Mouse (Mus musculus) heart, adult 18-20 months (tissue): ENCODE measurements around the gene Alcam. TPM values are rescaled to one million over a fixed set of nuclear protein-coding genes. Genes with fewer than 3 reads are reported as not detected.

Source experiments
- DNase-seq, 2 experiments: peaks; one replicate each; pipeline ENCODE4 v3.0.0; 2021 to 2022; ENCODE audit warnings: mixed read lengths in 1 of 2
- total RNA-seq, 2 experiments: library from RNA; stranded (reverse); gene quantifications; 2 replicates each; pipeline ENCODE4 v1.2.3; 2021

Alcam gene
- total RNA-seq, 2 experiments from 2014 or later, result 2.3 to 3.5 TPM

DNA sequence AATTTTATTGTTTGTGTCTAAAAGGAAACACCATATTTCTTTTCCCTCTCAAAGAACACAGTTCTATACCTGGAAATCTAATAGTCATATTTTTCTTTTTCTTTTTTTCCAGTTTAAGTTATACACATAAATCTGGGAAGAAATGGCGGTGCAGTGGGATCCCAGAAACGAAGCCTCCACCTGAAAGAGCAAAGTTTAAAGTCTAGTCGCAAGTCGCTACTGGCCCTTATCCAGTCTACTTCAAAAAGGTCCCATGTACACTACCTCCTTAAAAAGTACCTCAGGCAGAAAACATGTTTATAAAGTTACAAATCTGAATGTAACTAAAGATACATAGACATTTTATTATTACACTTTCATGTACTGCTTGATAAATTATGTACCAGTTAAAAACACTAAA is 203.7 kb downstream of the Alcam start:
- no peak for DNase-seq

- no peak for DNase-seq
These were observed 210.4 kb downstream of the Alcam start for GRCm38 (mm10) chr16:52243421-52243973.

- no peak for DNase-seq
These were observed 211.7 kb downstream of the Alcam start for GRCm38 (mm10) chr16:52242144-52242543.

- no peak for DNase-seq
These were observed 223.9 kb downstream of the Alcam start for GRCm38 (mm10) chr16:52229930-52230329.

DNA sequence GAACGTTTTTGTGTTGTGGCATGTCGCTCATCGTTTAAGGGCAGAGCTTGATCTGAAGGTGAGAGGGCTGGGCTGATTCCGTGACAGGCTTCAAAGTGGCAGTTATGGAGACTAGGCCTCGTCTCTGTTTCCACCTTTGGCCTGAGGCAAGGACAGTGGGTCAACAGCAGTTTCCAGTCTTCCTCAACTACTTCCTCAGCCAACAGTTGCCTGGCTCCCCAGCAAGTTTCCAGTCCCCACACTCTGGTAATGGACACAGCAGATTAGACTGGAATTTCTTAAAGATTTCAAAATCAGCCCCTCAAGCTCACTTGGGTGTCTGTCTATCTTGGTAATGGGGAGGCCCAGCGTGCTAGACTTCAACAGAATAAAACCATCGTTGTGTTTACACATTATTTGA is 224.4 kb downstream of the Alcam start:
- no peak for DNase-seq

DNA sequence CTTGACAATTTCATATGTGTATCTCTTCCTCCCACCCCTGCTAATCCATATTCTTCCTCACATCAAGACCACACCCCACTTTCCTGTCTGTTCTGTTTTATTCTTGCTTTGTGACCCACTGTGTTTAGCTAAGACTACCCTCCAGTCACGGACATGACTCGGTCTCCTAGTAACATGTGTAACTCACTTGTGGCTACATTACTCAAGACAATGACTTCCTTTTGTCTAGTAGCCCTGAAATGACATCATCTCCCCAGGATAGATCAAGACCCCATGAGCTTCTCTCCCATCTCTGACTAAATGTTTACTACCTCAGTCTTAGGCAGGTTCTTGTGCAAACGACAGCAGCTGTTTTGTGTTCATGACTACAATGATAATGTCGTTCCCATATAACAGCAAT is 231.0 kb downstream of the Alcam start:
- DNase-seq, result no peak

- DNase-seq, result no peak
These were observed 234.8 kb downstream of the Alcam start for GRCm38 (mm10) chr16:52219069-52219468.

DNA sequence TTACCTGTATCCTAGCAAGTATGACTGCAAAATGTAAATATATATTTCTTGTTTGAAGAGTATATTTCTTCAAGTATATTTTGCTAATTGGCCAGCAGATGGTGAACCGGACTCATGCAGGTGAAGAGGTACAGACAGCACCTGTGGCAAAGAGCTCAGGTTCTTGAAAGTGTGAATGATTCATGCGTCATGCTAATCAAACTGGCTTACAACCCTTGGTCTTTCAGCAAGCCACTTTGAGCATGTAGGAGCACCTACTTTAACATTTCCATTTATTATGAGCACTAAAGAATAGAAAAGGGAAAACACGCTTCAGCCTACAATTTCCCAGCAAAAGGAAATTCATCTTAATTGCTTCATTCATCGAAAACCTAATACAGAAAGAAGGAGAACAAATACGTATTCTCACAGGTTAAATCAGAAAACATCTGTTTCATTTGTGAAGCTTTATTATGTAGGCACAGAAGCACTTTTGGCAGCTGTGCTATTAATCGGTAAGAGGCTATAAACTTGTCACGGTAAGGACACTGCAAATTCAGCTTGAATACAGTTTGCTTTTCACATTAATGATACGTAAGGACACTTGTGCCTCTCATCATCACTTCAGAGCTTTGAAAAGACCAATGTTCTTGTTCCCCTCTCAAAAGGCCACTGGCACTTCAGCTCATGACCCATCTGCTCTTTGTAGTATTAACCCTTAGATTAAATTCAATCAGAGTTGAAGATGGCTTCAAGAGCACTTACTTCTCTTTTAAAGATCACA is 242.8 kb downstream of the Alcam start:
- no peak for DNase-seq

DNA sequence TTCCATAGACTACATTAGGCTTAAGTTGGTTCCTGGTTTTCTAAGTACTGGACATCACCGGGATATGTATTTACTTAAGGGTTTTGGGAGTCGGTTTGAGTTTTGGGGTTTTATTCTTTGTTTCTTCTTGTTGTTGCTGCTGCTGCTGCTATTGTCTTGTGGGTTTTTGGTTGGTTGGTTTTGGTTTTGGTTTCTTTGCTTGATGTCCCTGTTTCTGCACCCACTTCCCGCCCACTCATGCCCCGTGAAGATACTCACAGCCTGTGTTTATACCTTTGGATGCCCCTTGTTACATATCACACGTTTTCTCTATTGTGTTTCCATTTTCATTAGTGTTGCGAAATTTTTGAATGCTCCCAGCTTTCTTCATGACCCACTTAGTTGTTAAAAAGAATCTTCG is 253.8 kb downstream of the Alcam start:
- no peak for DNase-seq
